Mouse (Mus musculus) heart, postnatal 0 days (tissue): Measurements from ENCODE around the gene Cyp2j13. TPM values are rescaled to one million over a fixed set of nuclear protein-coding genes. Genes with fewer than 3 reads are reported as not detected.
"Not testable (repeated sequence)": the region's sequence is repeated elsewhere in the genome, so short reads cannot be mapped to it uniquely, and the experiment has no call there.

Experiments used
- ATAC-seq: fragments of 200-750 bp; cut with Nextera tagmentation; 2 replicates; pipeline ENCODE4 v1.8.0; 2017; ENCODE audit warnings: low read depth, moderate number of reproducible peaks, moderate library complexity; ENCODE audit not compliant: insufficient read depth
- DNase-seq: peaks from one replicate; pipeline ENCODE4 v3.0.0-alpha.2; 2016; ENCODE audit warnings: low spot score
- H3K27ac ChIP-seq: fragments of 300-500 bp; sonication (generic); 2 replicates; pipeline ENCODE4 v1.5.1; 2014; ENCODE audit warnings: low read depth, mild to moderate bottlenecking
- H3K27me3 ChIP-seq: fragments of 300-500 bp; sonication (generic); 2 replicates; pipeline ENCODE4 v1.6.1; 2014; ENCODE audit warnings: low read length, mixed read lengths; ENCODE audit not compliant: control insufficient read depth, insufficient read depth
- H3K36me3 ChIP-seq: fragments of 300-500 bp; sonication (generic); replicated peaks from 2 replicates; pipeline ENCODE4 v1.6.1; 2014; ENCODE audit warnings: low read length, mixed read lengths; ENCODE audit not compliant: control insufficient read depth, insufficient read depth
- H3K4me1 ChIP-seq: fragments of 300-500 bp; sonication (generic); 2 replicates; pipeline ENCODE4 v1.6.1; 2014; ENCODE audit warnings: antibody characterized with exemption; ENCODE audit not compliant: control insufficient read depth, insufficient read depth
- H3K4me2 ChIP-seq: fragments of 300-500 bp; sonication (generic); 2 replicates; pipeline ENCODE4 v1.6.1; 2014; ENCODE audit warnings: low read depth, mild to moderate bottlenecking, low read length, moderate library complexity
- H3K4me3 ChIP-seq: fragments of 300-500 bp; sonication (generic); 2 replicates; pipeline ENCODE4 v1.5.1; 2014; ENCODE audit warnings: low read depth, low read length
- H3K9ac ChIP-seq: fragments of 300-500 bp; sonication (generic); replicated peaks from 2 replicates; pipeline ENCODE4 v1.6.1; 2014; ENCODE audit warnings: low read depth, low read length, mixed read lengths
- H3K9me3 ChIP-seq: fragments of 300-500 bp; sonication (generic); replicated peaks from 2 replicates; pipeline ENCODE4 v1.6.1; 2016; ENCODE audit warnings: low read length; ENCODE audit not compliant: control insufficient read depth
- CTCF ChIP-seq: IDR thresholded peaks from 2 replicates; pipeline ENCODE4 v1.5.1; 2016; ENCODE audit warnings: antibody characterized with exemption, control low read depth, low read depth
- EP300 ChIP-seq: IDR thresholded peaks from 2 replicates; pipeline ENCODE4 v1.6.1; 2016; ENCODE audit warnings: antibody characterized with exemption, low read depth
- WGBS: fragments of 180-500 bp; shearing (Covaris S2); extraction: QIAGEN DNeasy Blood & Tissue Kit; methylation state at CpG from one replicate; pipeline ENCODE4 v1.1.7; 2014; 5-methylcytosine and 5-hydroxymethylcytosine counted together
- polyA plus RNA-seq: library from polyadenylated mRNA; unstranded; fragments of >200 nt; fragmentation: Nextera tagmentation; extraction: Ambion mirVana; gene quantifications from 2 replicates; pipeline ENCODE4 v1.2.1, GENCODE M21; 2015
- total RNA-seq: library from RNA; depleted of rRNA; stranded (reverse); fragments of >200 nt; gene quantifications from 2 replicates; pipeline ENCODE4 v1.2.3, GENCODE M21; 2014; ENCODE audit warnings: low replicate concordance; rRNA removed

Cyp2j13 gene
- total RNA-seq: not detected in 2 replicates
- not detected in 2 replicates for polyA plus RNA-seq

- H3K4me1 ChIP-seq: no peaks in the 10 kb centered on the region
- no peak within 1 kb of the TSS for H3K27ac ChIP-seq
- no peaks in the 10 kb centered on the region for H3K27me3 ChIP-seq
- ATAC-seq: no peak
- H3K9ac ChIP-seq: no peak within 1 kb of the TSS
- no peak within 1 kb of the TSS for H3K4me3 ChIP-seq
- no peaks in the 10 kb centered on the region for H3K9me3 ChIP-seq
- no peaks in the 10 kb centered on the region for H3K36me3 ChIP-seq
- WGBS: 4% methylated on average over 17 of the region's 20 CpGs
- H3K4me2 ChIP-seq: peak within 1 kb of the TSS; percentile 39
- TF ChIP-seq EP300 (no peak), CTCF (no peak)
- DNase-seq: peak; percentile 7
Observed at GRCm38 (mm10) chr4:96077261-96078125, at the start of gene Cyp2j13. Cyp2j13 (minus strand) TSS chr4:96077546.

- Histone ChIP-seq H3K36me3 (no peaks in the 10 kb centered on the region), H3K9me3 (no peaks in the 10 kb centered on the region), H3K4me2 (no peak overlapping the region), H3K27ac (no peak overlapping the region), H3K27me3 (no peaks in the 10 kb centered on the region), H3K4me3 (no peak overlapping the region), H3K9ac (no peak overlapping the region), H3K4me1 (no peaks in the 10 kb centered on the region)
- DNase-seq (no peak), ATAC-seq (no peak)
- WGBS: 43% methylated on average over 2 of the region's 2 CpGs
- TF ChIP-seq EP300: no peak
- no peak for TF ChIP-seq CTCF
Observed at GRCm38 (mm10) chr4:96096841-96097240, 19.5 kb upstream of the Cyp2j13 start.

GRCm38 (mm10) chr4:96091869-96092268 is 14.5 kb upstream of the Cyp2j13 start:
- Histone ChIP-seq H3K9me3 (no peaks in the 10 kb centered on the region), H3K27ac (no peak overlapping the region), H3K9ac (no peak overlapping the region), H3K4me1 (no peaks in the 10 kb centered on the region), H3K36me3 (no peaks in the 10 kb centered on the region), H3K27me3 (no peaks in the 10 kb centered on the region), H3K4me3 (no peak overlapping the region), H3K4me2 (no peak overlapping the region)
- DNase-seq (no peak), ATAC-seq (no peak)
- TF ChIP-seq EP300 (no peak), CTCF (no peak)

GRCm38 (mm10) chr4:96089356-96090048 is 12.2 kb upstream of the Cyp2j13 start:
- ATAC-seq: not testable (repeated sequence)
- WGBS: 58% methylated on average over 6 of the region's 6 CpGs

GRCm38 (mm10) chr4:96078308-96078707 is 962 bp upstream of the Cyp2j13 start:
- Histone ChIP-seq H3K27ac (no peak overlapping the region), H3K4me1 (no peaks in the 10 kb centered on the region), H3K27me3 (no peaks in the 10 kb centered on the region), H3K36me3 (no peaks in the 10 kb centered on the region), H3K9me3 (no peaks in the 10 kb centered on the region), H3K4me2 (no peak overlapping the region), H3K9ac (no peak overlapping the region), H3K4me3 (no peak overlapping the region)
- ATAC-seq (no peak), DNase-seq (no peak)
- TF ChIP-seq CTCF: no peak

More at GRCm38 (mm10) chr4:96089356-96090048, 12.2 kb upstream of the Cyp2j13 start:
- not testable (repeated sequence) for H3K27ac ChIP-seq, H3K36me3 ChIP-seq, DNase-seq, H3K4me3 ChIP-seq, H3K9me3 ChIP-seq, H3K4me2 ChIP-seq, H3K9ac ChIP-seq, H3K4me1 ChIP-seq, H3K27me3 ChIP-seq

- H3K4me1 ChIP-seq: no peaks in the 10 kb centered on the region
- ATAC-seq: no peak
- WGBS: 68% methylated on average over 2 of the region's 2 CpGs
Observed at GRCm38 (mm10) chr4:96062045-96062444, 15.3 kb downstream of the Cyp2j13 start.

More at GRCm38 (mm10) chr4:96062045-96062444, 15.3 kb downstream of the Cyp2j13 start:
- TF ChIP-seq CTCF: no peak
- no peak for TF ChIP-seq EP300
- H3K4me3 ChIP-seq: no peak overlapping the region
- H3K9ac ChIP-seq: no peak overlapping the region
- no peak for DNase-seq
- H3K27ac ChIP-seq: no peak overlapping the region
- no peak overlapping the region for H3K4me2 ChIP-seq
- no peaks in the 10 kb centered on the region for H3K27me3 ChIP-seq
- H3K36me3 ChIP-seq: no peaks in the 10 kb centered on the region
- H3K9me3 ChIP-seq: no peaks in the 10 kb centered on the region
